Mouse (Mus musculus) intestine, postnatal 0 days (tissue): ENCODE measurements around the gene Tceal3. TPM values are rescaled to one million over a fixed set of nuclear protein-coding genes. Genes with fewer than 3 reads are reported as not detected.
"Not testable (repeated sequence)": the region's sequence is repeated elsewhere in the genome, so short reads cannot be mapped to it uniquely, and the experiment has no call there.

Experiments used
- ATAC-seq: fragments of 200-750 bp; cut with Nextera tagmentation; 2 replicates; pipeline ENCODE4 v1.8.0; 2017; ENCODE audit warnings: mild to moderate bottlenecking, moderate TSS enrichment, moderate library complexity
- H3K27ac ChIP-seq: fragments of 300-500 bp; sonication (generic); 2 replicates; pipeline ENCODE4 v1.5.1; 2014; ENCODE audit warnings: mild to moderate bottlenecking, low read depth, low read length, moderate library complexity
- H3K27me3 ChIP-seq: fragments of 300-500 bp; sonication (generic); replicated peaks from 2 replicates; pipeline ENCODE4 v1.6.1; 2014; ENCODE audit warnings: low read length, mixed read lengths; ENCODE audit not compliant: control insufficient read depth, insufficient read depth
- H3K36me3 ChIP-seq: fragments of 300-500 bp; sonication (generic); 2 replicates; pipeline ENCODE4 v1.6.1; 2014; ENCODE audit warnings: mild to moderate bottlenecking, moderate library complexity; ENCODE audit not compliant: control insufficient read depth, insufficient read depth
- H3K4me1 ChIP-seq: fragments of 300-500 bp; sonication (generic); replicated peaks from 2 replicates; pipeline ENCODE4 v1.6.1; 2014; ENCODE audit warnings: antibody characterized with exemption, low read length, mixed read lengths; ENCODE audit not compliant: control insufficient read depth, insufficient read depth
- H3K4me2 ChIP-seq: fragments of 300-500 bp; sonication (generic); replicated peaks from 2 replicates; pipeline ENCODE4 v1.6.1; 2014; ENCODE audit warnings: low read depth, mild to moderate bottlenecking, moderate library complexity
- H3K4me3 ChIP-seq: fragments of 300-500 bp; sonication (generic); 2 replicates; pipeline ENCODE4 v1.5.1; 2014; ENCODE audit warnings: low read depth, low read length
- H3K9ac ChIP-seq: fragments of 300-500 bp; sonication (generic); 2 replicates; pipeline ENCODE4 v1.6.1; 2014; ENCODE audit warnings: mild to moderate bottlenecking, low read depth, low read length
- H3K9me3 ChIP-seq: fragments of 300-500 bp; sonication (generic); 2 replicates; pipeline ENCODE4 v1.6.1; 2016; ENCODE audit warnings: mixed run types; ENCODE audit not compliant: control insufficient read depth
- CTCF ChIP-seq: sonication (generic); IDR thresholded peaks from 2 replicates; pipeline ENCODE4 v1.5.1; 2016; ENCODE audit warnings: low read depth, mild to moderate bottlenecking, control low read depth, antibody characterized with exemption, moderate library complexity
- WGBS: fragments of 180-500 bp; shearing (Covaris S2); extraction: QIAGEN DNeasy Blood & Tissue Kit; methylation state at CpG from one replicate; pipeline ENCODE4 v1.1.7; 2014; 5-methylcytosine and 5-hydroxymethylcytosine counted together
- polyA plus RNA-seq: library from polyadenylated mRNA; unstranded; fragments of >200 nt; fragmentation: Nextera tagmentation; extraction: Ambion mirVana; gene quantifications from 2 replicates; pipeline ENCODE4 v1.2.1, GENCODE M21; 2015

The Tceal3 gene
- polyA plus RNA-seq, result 4.0 and 4.6 TPM in 2 replicates

GRCm38 (mm10) chrX:136590199-136590896, at the start of gene Tceal3:
Gene Tceal3 (plus strand): TSS chrX:136590842.
- Histone ChIP-seq H3K4me1 (no peaks in the 10 kb centered on the region), H3K9me3 (no peaks in the 10 kb centered on the region), H3K27ac (no peak within 1 kb of the TSS), H3K4me3 (no peak within 1 kb of the TSS), H3K36me3 (no peaks in the 10 kb centered on the region), H3K9ac (no peak within 1 kb of the TSS), H3K4me2 (no peak within 1 kb of the TSS), H3K27me3 (no peaks in the 10 kb centered on the region)
- 60% methylated on average over 12 of the region's 12 CpGs for WGBS
- ATAC-seq, result no peak
- no peak for TF ChIP-seq CTCF

GRCm38 (mm10) chrX:136543956-136544355, 46.7 kb upstream of the Tceal3 start, which contains the start of gene Kir3dl2:
Gene Kir3dl2 (minus strand): TSS chrX:136544056.
- not testable (repeated sequence) for ATAC-seq, H3K27ac ChIP-seq, H3K9me3 ChIP-seq, H3K36me3 ChIP-seq, H3K4me1 ChIP-seq, H3K4me3 ChIP-seq, H3K9ac ChIP-seq, H3K4me2 ChIP-seq, H3K27me3 ChIP-seq
- WGBS, result 79% methylated on average over 1 of the region's 1 CpGs

GRCm38 (mm10) chrX:136569094-136569493, 21.5 kb upstream of the Tceal3 start:
- H3K27me3 ChIP-seq, H3K9ac ChIP-seq, H3K4me2 ChIP-seq, ATAC-seq, H3K27ac ChIP-seq, H3K4me1 ChIP-seq, H3K4me3 ChIP-seq, H3K36me3 ChIP-seq, H3K9me3 ChIP-seq: not testable (repeated sequence)
- 88% methylated on average over 9 of the region's 9 CpGs for WGBS

GRCm38 (mm10) chrX:136584617-136585016, 6.0 kb upstream of the Tceal3 start:
- ATAC-seq, result no peak
- TF ChIP-seq CTCF, result no peak
- H3K4me1 ChIP-seq, result no peaks in the 10 kb centered on the region

GRCm38 (mm10) chrX:136590897-136591257, 235 bp downstream of the Tceal3 start:
- H3K36me3 ChIP-seq, result no peaks in the 10 kb centered on the region
- no peaks in the 10 kb centered on the region for H3K27me3 ChIP-seq
- ATAC-seq, result no peak
- no peak overlapping the region for H3K4me3 ChIP-seq
- H3K4me2 ChIP-seq, result no peak overlapping the region
- TF ChIP-seq CTCF, result no peak
- H3K9ac ChIP-seq, result no peak overlapping the region
- H3K4me1 ChIP-seq, result no peaks in the 10 kb centered on the region
- H3K27ac ChIP-seq, result no peak overlapping the region
- WGBS, result 29% methylated on average over 2 of the region's 2 CpGs
- no peaks in the 10 kb centered on the region for H3K9me3 ChIP-seq

More at GRCm38 (mm10) chrX:136584617-136585016, 6.0 kb upstream of the Tceal3 start:
- WGBS, result 97% methylated on average over 1 of the region's 1 CpGs
- Histone ChIP-seq H3K27me3 (no peaks in the 10 kb centered on the region), H3K9ac (no peak overlapping the region), H3K36me3 (no peaks in the 10 kb centered on the region), H3K27ac (no peak overlapping the region), H3K4me2 (no peak overlapping the region), H3K9me3 (no peaks in the 10 kb centered on the region), H3K4me3 (no peak overlapping the region)

GRCm38 (mm10) chrX:136599416-136599815, 8.8 kb downstream of the Tceal3 start:
- Histone ChIP-seq H3K4me1 (no peaks in the 10 kb centered on the region), H3K27me3 (no peaks in the 10 kb centered on the region), H3K27ac (no peak overlapping the region), H3K4me3 (no peak overlapping the region), H3K4me2 (no peak overlapping the region), H3K36me3 (no peaks in the 10 kb centered on the region), H3K9me3 (no peaks in the 10 kb centered on the region), H3K9ac (no peak overlapping the region)
- no peak for ATAC-seq
- TF ChIP-seq CTCF, result peak; percentile 68
- 18% methylated on average over 3 of the region's 3 CpGs for WGBS
